Comparison of ENCODE assay signal across 11 mouse cellular contexts in genomic region chr6:31285064-31285463, GRCm38 (mm10).
DNase-seq lines count a peak whose midpoint lies in the region; ATAC-seq and TF ChIP-seq lines count a peak whose summit lies in the region.
"Had no signal": no experiment of that assay in that cellular context is flagged by ENCODE, and none has a peak within 500 bp of the region (broad histone marks: within the 10 kb centered on the region; RNA-seq: fewer than 3 reads in every experiment).

No protein-coding gene starts in this region.

- no peaks in the 10 kb centered on the region for H3K36me3 ChIP-seq in lung, postnatal 0 days (ENCODE audit: insufficient read depth, low read length)
- H3K36me3 ChIP-seq: limb, embryonic 15.5 days had no signal

- no peak for TF ChIP-seq CTCF in lung, postnatal 0 days (IDR thresholded peaks at IDR 0.05)

- no peak overlapping the region for H3K4me3 ChIP-seq in lung, postnatal 0 days (ENCODE audit: low read depth, low read length)
- H3K4me3 ChIP-seq: limb, embryonic 15.5 days had no signal

- H3K27me3 ChIP-seq in lung, postnatal 0 days (replicated peaks; ENCODE audit: insufficient read depth, low read length): no peaks in the 10 kb centered on the region
- H3K27me3 ChIP-seq: limb, embryonic 15.5 days had no signal

- peak; percentile 21 for DNase-seq in cerebellum, adult 11 months
- DNase-seq in cerebellum, postnatal 4 days (ENCODE audit: low spot score in 2 of 2): no peak
- DNase-seq in lung, postnatal 0 days (ENCODE audit: low spot score): peak; percentile 15
- no peak for DNase-seq in lung, postnatal 4 days
- peak; percentile 82 to 83 for DNase-seq in frontal cortex, postnatal 36 days (ENCODE audit: low spot score in 2 of 2)
- peak; percentile 83 to 93 for DNase-seq in right cerebral cortex, postnatal 36 days (ENCODE audit: low spot score in 2 of 2)
- DNase-seq in spleen, postnatal 36 days (ENCODE audit: low spot score in 2 of 2): no peak

- no peak overlapping the region for H3K27ac ChIP-seq in lung, postnatal 0 days (ENCODE audit: low read length)
- H3K27ac ChIP-seq: limb, embryonic 15.5 days had no signal

- ATAC-seq in lung, postnatal 0 days: no peak; the same call in 1 of the 2 replicates
- no peak for ATAC-seq in megakaryocyte progenitor cell, adult 5-6 weeks (replicated peaks; ENCODE audit: poor library complexity)
- ATAC-seq: inflammation-experienced regulatory T-cells, adult 6 months had no signal

- no peak overlapping the region for H3K9ac ChIP-seq in lung, postnatal 0 days (replicated peaks; ENCODE audit: low read depth)
- H3K9ac ChIP-seq: limb, embryonic 15.5 days had no signal

- no peak overlapping the region for H3K4me2 ChIP-seq in lung, postnatal 0 days (replicated peaks; ENCODE audit: low read depth, low read length)
- H3K4me2 ChIP-seq: limb, embryonic 15.5 days had no signal

- 76% methylated on average over 19 of the region's 19 CpGs for WGBS in lung, postnatal 0 days

- TF ChIP-seq EP300 in lung, postnatal 0 days (IDR thresholded peaks at IDR 0.05): no peak

- H3K4me1 ChIP-seq in lung, postnatal 0 days (ENCODE audit: insufficient read depth, low read depth, low read length): no peaks in the 10 kb centered on the region; the same call in 1 of the 2 replicates

- H3K9me3 ChIP-seq in lung, postnatal 0 days (ENCODE audit: low read length): no peaks in the 10 kb centered on the region
- H3K9me3 ChIP-seq: limb, embryonic 15.5 days; megakaryocyte, embryonic 14.5 days had no signal

Comparison
In these comparisons a context has a peak if more than half of its experiments do, and no peak if none do; other contexts are left out.
1. DNase-seq: peak in cerebellum, adult 11 months (single experiment), lung, postnatal 0 days (single experiment), frontal cortex, postnatal 36 days (2 of 2) and right cerebral cortex, postnatal 36 days (2 of 2); none in cerebellum, postnatal 4 days (0 of 2), lung, postnatal 4 days (0 of 2) and spleen, postnatal 36 days (0 of 2).